Mouse (Mus musculus): ENCODE results near the gene Wasf2. TPM values are rescaled to one million over a fixed set of nuclear protein-coding genes. Genes with fewer than 3 reads are reported as not detected.
A peak's percentile ranks its signal among the peaks of the same experiment; 100 is the strongest.
"Not testable (repeated sequence)": the region's sequence is repeated elsewhere in the genome, so short reads cannot be mapped to it uniquely, and the experiment has no call there.

Gene Wasf2
- total RNA-seq, 2 experiments from 2014 or later: 73.7 to 79.6 TPM

GRCm38 (mm10) chr4:133094936-133095733, 35.2 kb upstream of the Wasf2 start:
- ATAC-seq (replicated peaks; ENCODE audit: low FRiP score, poor library complexity, severe bottlenecking): peak; percentile 78

DNA sequence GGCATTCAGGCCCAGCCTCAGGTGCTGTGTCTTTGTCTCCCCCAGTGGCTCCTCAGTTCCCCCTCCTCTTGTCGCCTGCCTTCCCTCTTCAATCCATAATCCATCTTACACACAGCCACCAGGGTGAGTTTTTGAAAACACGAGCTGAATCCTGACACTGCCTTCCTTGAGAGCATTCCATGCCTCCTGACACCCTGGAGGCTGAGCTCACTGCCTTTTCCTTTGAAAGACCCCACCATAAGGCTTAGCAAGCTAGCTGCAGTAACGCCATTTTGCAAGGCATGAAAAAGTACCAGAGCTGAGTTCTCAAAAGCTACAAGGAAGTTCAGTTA, 34.6 kb upstream of the Wasf2 start:
- ATAC-seq (replicated peaks; ENCODE audit: low FRiP score, poor library complexity, severe bottlenecking): not testable (repeated sequence)

DNA sequence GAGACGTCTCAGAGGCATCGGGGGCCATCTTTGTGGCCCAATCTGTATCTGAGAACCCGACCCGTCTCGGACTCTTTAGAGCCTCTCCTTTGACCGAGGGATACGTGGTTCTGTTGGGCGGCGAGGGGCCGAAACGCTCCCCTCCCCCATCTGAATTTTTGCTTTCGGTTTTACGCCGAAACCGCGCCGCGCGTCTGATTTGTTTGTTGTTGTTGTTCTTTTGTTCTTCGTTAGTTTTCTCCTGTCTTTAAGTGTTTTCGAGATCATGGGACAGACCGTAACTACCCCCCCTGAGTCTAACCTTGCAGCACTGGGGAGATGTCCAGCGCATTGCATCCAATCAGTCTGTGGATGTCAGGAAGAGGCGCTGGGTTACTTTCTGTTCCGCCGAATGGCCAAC, 33.6 kb upstream of the Wasf2 start:
- ATAC-seq (replicated peaks; ENCODE audit: low FRiP score, poor library complexity, severe bottlenecking): not testable (repeated sequence)

GRCm38 (mm10) chr4:133101751-133102150, 28.6 kb upstream of the Wasf2 start:
- no peak for ATAC-seq (replicated peaks; ENCODE audit: low FRiP score, poor library complexity, severe bottlenecking)

DNA sequence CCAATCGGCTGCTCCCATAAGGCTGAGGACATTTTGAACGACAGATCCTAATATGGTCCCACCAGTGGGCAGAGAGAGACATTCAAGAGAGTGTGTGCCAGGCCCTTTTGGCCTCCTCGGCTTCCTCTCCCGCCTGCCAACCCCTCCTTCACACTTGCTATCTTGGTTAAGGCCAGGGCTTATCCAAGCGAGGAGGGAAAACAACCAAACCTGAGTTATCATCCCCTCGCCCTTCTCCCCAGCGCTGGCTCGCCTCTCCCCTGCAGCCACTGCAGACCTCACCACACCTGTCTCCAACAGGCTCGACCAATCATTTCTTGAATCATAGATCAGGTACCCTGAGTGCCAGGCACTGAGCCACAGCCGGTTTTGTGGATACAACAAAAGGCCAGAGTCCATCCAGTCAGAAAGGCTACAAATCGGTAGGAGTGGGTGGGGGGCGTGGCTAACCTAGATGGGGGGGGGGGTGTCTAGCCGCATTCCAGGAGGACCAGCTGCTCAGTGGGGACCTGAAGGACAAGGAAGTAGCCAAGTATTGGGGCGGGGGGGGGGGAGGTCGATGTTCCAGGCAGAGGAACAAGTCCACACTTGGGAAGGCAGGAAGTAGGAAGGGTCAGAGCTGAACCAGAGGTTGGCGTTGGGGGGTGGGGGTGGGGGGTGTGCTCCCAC, 26.6 kb upstream of the Wasf2 start:
- ATAC-seq (replicated peaks; ENCODE audit: low FRiP score, poor library complexity, severe bottlenecking): no peak

DNA sequence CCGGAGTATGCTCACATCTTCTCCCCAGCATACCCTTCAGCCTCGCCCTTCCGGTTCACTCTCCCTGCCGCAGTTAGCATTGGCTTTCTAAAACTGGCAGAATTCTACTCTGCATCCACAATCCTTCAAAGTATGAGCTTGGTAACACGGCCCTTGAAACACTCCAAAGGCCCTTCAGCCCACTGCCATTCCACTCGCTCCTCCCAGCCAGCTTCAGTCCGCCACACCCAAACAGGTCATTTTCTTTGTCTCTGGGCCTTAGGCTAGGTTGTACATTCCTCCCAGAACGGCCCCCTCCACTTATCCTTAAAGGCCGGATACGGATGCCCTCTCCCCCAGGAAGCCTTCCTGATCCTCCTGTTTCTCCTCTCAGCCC, 26.1 kb upstream of the Wasf2 start:
- ATAC-seq (replicated peaks; ENCODE audit: low FRiP score, poor library complexity, severe bottlenecking): no peak

GRCm38 (mm10) chr4:133106691-133107090, 23.6 kb upstream of the Wasf2 start:
- no peak for ATAC-seq (replicated peaks; ENCODE audit: low FRiP score, poor library complexity, severe bottlenecking)

DNA sequence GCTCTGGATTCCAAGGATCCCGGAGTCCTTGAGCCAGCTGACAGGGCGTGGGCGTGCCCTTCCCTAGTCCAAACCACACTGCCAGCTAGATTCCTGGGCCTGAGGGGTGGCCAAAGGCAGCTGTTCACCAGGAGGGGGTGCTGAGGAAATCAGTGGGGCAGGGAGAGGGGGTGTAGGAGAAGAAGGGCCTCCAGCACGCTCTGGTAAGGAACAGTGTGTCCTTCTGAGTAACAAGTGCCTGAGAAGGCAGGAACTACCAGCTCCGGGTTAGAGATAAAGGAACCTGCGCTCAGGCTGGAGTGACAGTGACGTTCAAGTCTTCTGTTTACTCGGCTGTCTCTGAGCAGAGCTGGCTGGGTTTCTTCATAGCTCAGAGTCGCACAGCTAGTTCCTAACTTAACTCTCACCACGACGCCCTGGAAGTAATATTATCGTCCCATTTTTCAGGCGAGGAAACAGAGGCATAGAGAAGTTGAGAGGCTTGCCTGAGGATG, 22.5 kb upstream of the Wasf2 start:
- ATAC-seq (replicated peaks; ENCODE audit: low FRiP score, poor library complexity, severe bottlenecking): no peak

DNA sequence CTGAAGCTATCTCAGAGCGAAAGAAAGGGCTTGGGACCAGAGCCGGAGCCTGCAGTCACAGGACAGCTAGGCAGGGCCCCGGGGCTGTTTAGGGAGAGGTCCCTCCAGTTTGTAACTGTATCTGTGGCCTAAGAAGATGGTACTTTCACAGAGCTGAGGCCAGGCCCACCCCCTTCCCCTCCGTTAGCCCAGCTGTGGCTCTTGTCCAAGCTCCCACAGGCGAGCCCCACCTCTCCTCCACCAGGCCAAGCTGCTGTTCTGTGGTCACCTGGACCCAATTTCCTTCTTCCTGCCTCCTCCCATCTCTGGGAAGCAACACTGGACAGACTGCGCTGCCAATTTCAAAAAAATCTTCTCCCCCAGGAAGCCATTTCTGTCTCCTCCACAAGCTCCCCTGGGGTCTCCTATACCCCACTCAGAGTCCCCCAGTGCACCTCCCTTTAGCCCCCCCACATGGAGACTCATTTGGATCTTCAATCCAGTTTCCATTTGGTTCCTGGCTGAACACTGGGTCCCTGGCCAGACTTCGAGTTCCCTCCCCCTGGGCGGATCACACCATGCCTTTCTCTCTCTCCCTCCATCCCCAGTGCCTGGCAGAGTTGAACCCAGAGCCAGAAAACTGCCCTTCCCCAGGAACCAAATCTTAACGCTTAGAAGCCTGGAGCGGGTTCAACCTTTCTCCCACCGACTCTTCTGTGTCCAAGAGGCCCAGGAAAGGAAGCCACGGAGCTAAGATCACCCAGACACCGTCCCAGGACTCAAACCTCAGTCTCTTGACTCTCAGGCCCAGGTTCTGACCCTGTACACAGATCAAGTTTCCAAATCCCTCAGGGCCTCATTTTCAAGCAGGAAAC, 21.6 kb upstream of the Wasf2 start:
- no peak for ATAC-seq (replicated peaks; ENCODE audit: low FRiP score, poor library complexity, severe bottlenecking)

DNA sequence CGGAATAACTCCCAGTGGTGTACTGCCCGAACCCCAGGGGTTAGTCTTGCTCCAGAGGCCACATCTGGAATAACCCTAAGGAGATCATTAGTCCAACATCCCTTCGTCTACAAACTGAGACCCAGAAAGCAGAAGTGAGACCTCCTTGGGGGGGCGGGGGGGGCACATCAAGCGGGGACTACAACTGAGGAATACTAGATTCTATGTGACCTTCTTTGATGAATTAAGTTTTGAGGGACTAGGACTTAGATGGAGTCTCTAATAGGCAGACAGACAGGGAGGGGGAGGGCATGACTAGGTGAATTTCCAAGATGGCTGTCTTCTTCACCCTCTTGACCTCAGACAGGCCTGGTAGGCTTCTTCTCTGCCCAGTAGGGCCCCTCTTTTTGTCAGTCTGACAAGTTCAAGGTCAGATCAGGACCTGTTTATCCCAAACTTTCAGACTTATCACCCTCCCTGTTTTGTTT, 20.9 kb upstream of the Wasf2 start:
- ATAC-seq (replicated peaks; ENCODE audit: low FRiP score, poor library complexity, severe bottlenecking): no peak

DNA sequence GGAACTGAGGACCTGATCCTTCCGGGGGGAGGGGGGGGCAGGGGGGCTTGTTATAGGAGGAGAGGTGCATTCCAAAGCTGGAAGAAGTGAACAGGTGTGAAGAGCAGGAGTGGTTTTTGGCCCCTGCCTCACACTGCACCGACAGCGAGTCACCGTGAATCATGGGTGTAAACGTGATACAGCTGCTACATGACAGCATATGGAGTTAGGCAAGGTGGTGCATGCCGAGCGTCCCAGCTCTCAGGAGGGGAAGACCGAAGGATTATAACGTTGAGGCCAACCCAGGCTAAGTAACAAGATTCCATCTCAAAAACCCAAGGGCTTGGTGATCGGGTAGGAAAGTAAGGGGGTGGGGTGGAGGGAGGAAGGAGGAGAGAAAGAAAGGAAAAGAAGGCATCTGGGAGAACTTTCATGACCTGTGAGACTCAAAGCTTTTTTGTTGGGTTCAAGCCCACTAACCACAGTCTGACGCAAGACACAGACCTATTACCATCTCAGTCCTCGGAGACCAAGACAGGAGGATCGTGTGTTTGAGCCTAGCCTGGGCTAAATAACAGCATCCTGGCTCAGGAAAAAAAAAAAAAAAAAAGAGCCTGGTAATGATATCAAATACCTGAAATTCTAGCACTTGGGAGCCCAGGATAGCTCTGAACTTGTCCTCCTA, 18.0 kb upstream of the Wasf2 start:
- ATAC-seq (replicated peaks; ENCODE audit: low FRiP score, poor library complexity, severe bottlenecking): no peak

DNA sequence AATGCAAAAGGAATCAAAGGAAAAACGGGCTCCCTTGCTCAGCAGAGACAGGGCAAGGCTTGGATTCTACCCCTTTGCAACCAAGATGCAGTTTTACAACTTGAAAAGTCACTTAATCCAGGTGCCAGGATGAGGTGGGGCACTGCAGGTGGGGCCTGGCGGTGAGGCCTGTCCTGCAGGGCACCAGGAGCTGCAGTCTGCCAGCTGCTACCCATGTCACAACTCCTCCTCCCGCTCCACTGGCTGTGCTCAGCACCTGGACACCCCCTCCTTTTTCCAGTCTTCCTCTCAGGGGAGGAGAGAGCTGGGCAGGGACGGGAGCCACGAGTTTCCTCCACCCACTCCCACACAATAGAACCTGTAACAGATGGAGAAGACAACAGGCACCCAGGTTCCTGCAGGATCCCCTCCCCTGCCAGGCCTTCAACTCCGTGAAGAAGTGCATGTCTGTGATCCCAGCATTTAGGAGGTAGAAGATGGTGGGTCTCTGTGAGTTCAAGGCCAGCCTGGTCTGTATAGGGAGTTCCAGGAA, 16.9 kb upstream of the Wasf2 start:
- no peak for ATAC-seq (replicated peaks; ENCODE audit: low FRiP score, poor library complexity, severe bottlenecking)

DNA sequence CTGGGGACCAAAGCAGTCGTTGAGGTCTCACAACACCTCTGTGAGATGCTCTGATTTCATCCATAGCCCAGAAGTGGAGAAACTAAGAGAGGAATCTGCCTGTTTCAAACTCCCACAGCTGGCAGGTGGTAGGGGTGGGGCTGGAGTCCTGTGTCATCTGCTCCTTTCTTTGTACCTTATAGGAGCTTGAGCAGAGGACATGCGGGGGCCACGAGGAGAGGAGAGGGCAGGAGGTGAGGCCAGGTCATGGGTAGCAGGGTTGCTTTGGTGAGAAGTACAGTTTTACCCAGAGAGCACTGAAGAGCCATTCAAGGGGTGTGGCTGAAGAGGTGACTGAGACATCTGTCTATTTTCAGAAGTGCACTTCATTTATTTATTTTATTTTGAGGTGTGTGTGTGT, 15.5 kb upstream of the Wasf2 start:
- ATAC-seq (replicated peaks; ENCODE audit: low FRiP score, poor library complexity, severe bottlenecking): no peak

GRCm38 (mm10) chr4:133115721-133116429, 14.4 kb upstream of the Wasf2 start:
- ATAC-seq (replicated peaks; ENCODE audit: low FRiP score, poor library complexity, severe bottlenecking): no peak

DNA sequence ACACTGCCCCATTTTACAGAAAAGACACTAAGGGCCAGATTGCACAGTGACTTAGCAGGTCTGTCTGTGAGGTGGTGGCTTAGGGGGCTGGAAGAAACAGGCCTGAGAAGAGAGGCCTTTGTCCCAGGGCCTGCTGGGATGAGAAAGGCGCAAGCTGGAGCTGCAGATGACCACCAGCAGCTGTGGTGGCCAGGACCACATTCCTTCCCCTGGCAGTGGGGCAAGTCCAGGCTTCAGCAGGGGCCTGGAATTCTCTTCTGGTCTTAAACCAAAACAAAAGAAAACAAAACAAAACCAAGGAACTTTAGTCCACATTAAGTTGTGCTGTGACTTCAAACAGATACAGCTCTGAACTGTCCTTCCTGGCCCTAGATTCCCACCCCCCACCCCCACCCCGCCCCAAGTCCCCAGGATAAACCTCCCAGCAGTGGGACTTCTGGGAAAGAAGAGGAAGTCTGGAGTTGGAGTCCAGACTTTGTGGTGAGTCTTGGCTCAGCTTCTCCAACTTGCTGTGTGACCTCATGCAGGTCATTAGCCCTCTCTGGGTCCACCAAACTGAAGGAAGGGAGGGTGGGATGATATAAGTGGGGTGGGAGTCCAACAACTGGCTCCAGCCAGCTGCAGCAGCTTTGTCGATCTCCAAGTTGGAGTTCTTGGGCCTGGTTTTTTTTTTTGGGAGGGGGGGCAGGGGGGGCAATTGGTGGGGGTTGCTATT, 13.4 kb upstream of the Wasf2 start:
- no peak for ATAC-seq (replicated peaks; ENCODE audit: low FRiP score, poor library complexity, severe bottlenecking)

- ATAC-seq (replicated peaks; ENCODE audit: low FRiP score, poor library complexity, severe bottlenecking): no peak
These were observed 12.5 kb upstream of the Wasf2 start for GRCm38 (mm10) chr4:133117556-133118411.

DNA sequence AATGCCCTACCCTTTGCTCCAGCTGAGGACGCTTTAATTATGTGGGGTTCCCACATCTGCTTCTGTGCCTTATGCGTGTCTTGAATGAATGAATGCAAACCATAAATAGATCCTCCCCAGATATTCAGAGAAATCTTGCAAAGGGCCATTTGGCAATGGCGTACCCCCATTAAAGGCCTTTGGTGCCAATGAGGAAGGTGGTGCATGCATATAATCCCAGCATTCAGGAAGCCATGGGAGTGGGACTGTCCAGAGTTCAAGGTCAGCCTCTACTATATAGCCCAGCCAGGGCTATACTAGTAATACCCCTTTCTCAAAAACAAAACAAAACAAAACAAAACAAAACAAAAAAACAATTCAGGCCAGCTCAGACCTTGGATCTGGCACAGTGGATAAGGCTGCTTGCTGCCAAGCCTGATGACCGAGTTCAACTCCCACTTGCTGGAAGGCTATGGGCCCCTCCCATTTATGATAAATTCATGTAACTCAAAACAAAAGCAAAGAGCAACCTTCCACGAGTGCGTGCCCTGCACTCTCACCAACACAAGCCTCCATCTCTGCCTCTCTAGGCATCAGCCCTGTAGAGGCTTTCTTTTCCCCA, 11.4 kb upstream of the Wasf2 start:
- no peak for ATAC-seq (replicated peaks; ENCODE audit: low FRiP score, poor library complexity, severe bottlenecking)

Measured in erythroid progenitor cell, adult 5-6 weeks (primary cell).